ENCODE assay signal across 20 mouse cellular contexts in the genomic region with DNA sequence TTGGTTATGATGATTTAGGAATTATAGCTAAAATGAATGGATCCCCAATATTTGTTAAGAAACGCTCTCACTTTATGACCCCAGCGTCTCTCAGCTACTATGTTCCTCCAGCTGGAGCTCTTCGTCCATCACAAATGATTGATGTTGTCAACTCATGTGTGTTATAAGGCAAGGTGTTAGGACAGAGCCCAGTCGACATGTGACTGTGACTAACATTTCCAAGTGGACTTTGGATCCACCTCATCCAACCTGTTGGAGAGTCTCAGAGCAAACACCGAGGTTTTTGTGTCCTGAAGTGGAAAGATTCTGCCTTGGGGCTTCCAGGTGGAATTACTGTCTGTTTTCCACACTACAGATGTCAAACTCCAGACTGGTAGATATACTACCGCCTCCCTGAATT.
A peak's percentile ranks its signal among the peaks of the same experiment; 100 is the strongest.
DNase-seq lines count a peak whose midpoint lies in the region; ATAC-seq and TF ChIP-seq lines count a peak whose summit lies in the region.
"Had no signal": no experiment of that assay in that cellular context is flagged by ENCODE, and none has a peak within 500 bp of the region (broad histone marks: within the 10 kb centered on the region; RNA-seq: fewer than 3 reads in every experiment).

No protein-coding gene starts in this region.

- peak; percentile 39 for DNase-seq in heart, embryonic 10.5 days (ENCODE audit: low spot score)
- DNase-seq in heart, postnatal 14 days, result no peak
- DNase-seq in kidney, adult 8-10 months, result peak; percentile 44 to 45
- no peak for DNase-seq in liver, postnatal 0 days
- no peak for DNase-seq in liver, embryonic 11.5 days (ENCODE audit: low spot score)
- DNase-seq in kidney, postnatal 36 days, result peak; percentile 50 to 60
- DNase-seq in midbrain, embryonic 11.5 days (ENCODE audit: low spot score, missing footprints), result no peak
- DNase-seq: adrenal gland, postnatal 14 days; cerebellum, adult 11-12 months; cerebellum, adult 9-10 months; cerebellum, postnatal 25 days; gastrocnemius, postnatal 36 days; heart, adult 2 months; heart, postnatal 36 days had no signal

- H3K4me1 ChIP-seq in heart, embryonic 10.5 days, result no peaks in the 10 kb centered on the region
- no peaks in the 10 kb centered on the region for H3K4me1 ChIP-seq in kidney, embryonic 15.5 days
- H3K4me1 ChIP-seq in liver, postnatal 0 days (ENCODE audit: insufficient read depth), result no peaks in the 10 kb centered on the region
- H3K4me1 ChIP-seq in liver, embryonic 11.5 days (replicated peaks; ENCODE audit: control insufficient read depth, insufficient read depth, low read length), result no peaks in the 10 kb centered on the region
- H3K4me1 ChIP-seq in midbrain, embryonic 11.5 days (ENCODE audit: control insufficient read depth, insufficient read depth, low read length), result no peaks in the 10 kb centered on the region
- H3K4me1 ChIP-seq: embryonic facial prominence, embryonic 12.5 days; forebrain, embryonic 15.5 days; heart, embryonic 12.5 days had no signal

- no peak for TF ChIP-seq EP300 in liver, postnatal 0 days (IDR thresholded peaks at IDR 0.05; ENCODE audit: low read depth)

- ATAC-seq in kidney, embryonic 15.5 days (replicated peaks; ENCODE audit: low FRiP score), result no peak
- peak; percentile 74 for ATAC-seq in liver, postnatal 0 days
- ATAC-seq in liver, embryonic 11.5 days (replicated peaks; ENCODE audit: low FRiP score), result no peak
- no peak for ATAC-seq in midbrain, embryonic 11.5 days (ENCODE audit: low FRiP score)
- ATAC-seq: activated CD4-positive, CD25-positive, alpha-beta regulatory T cell, adult 4 months; forebrain, embryonic 15.5 days; Patski had no signal

- 85% methylated on average over 6 of the region's 6 CpGs for WGBS in heart, embryonic 10.5 days
- 88% methylated on average over 6 of the region's 6 CpGs for WGBS in kidney, embryonic 15.5 days
- WGBS in liver, postnatal 0 days (ENCODE audit: insufficient replicate concordance), result 66% methylated on average over 6 of the region's 6 CpGs
- 79% methylated on average over 6 of the region's 6 CpGs for WGBS in liver, embryonic 11.5 days
- WGBS in midbrain, embryonic 11.5 days, result 93% methylated on average over 6 of the region's 6 CpGs

- H3K4me3 ChIP-seq in heart, embryonic 10.5 days, result no peak overlapping the region
- no peak overlapping the region for H3K4me3 ChIP-seq in kidney, embryonic 15.5 days (replicated peaks)
- H3K4me3 ChIP-seq in liver, postnatal 0 days (ENCODE audit: low read depth, low read length), result no peak overlapping the region
- H3K4me3 ChIP-seq in liver, embryonic 11.5 days (ENCODE audit: low read depth, low read length), result no peak overlapping the region
- no peak overlapping the region for H3K4me3 ChIP-seq in midbrain, embryonic 11.5 days (ENCODE audit: low read depth, low read length)
- H3K4me3 ChIP-seq: embryonic facial prominence, embryonic 12.5 days; forebrain, embryonic 15.5 days; heart, adult 2 months; heart, embryonic 12.5 days had no signal

- H3K9me3 ChIP-seq in heart, embryonic 10.5 days, result no peaks in the 10 kb centered on the region
- H3K9me3 ChIP-seq in kidney, embryonic 15.5 days (replicated peaks), result no peaks in the 10 kb centered on the region
- no peaks in the 10 kb centered on the region for H3K9me3 ChIP-seq in liver, postnatal 0 days (ENCODE audit: low read length)
- no peaks in the 10 kb centered on the region for H3K9me3 ChIP-seq in liver, embryonic 11.5 days (ENCODE audit: control insufficient read depth, low read length)
- no peaks in the 10 kb centered on the region for H3K9me3 ChIP-seq in midbrain, embryonic 11.5 days (ENCODE audit: control insufficient read depth, low read length)
- H3K9me3 ChIP-seq: embryonic facial prominence, embryonic 12.5 days; forebrain, embryonic 15.5 days; heart, embryonic 12.5 days had no signal

- H3K36me3 ChIP-seq in heart, embryonic 10.5 days, result no peaks in the 10 kb centered on the region
- H3K36me3 ChIP-seq in kidney, embryonic 15.5 days, result no peaks in the 10 kb centered on the region
- H3K36me3 ChIP-seq in liver, postnatal 0 days (replicated peaks; ENCODE audit: insufficient read depth, low read length), result no peaks in the 10 kb centered on the region
- no peaks in the 10 kb centered on the region for H3K36me3 ChIP-seq in liver, embryonic 11.5 days (ENCODE audit: control insufficient read depth, insufficient read depth, low read length)
- H3K36me3 ChIP-seq in midbrain, embryonic 11.5 days (ENCODE audit: control insufficient read depth, insufficient read depth, low read length), result no peaks in the 10 kb centered on the region
- H3K36me3 ChIP-seq: embryonic facial prominence, embryonic 12.5 days; forebrain, embryonic 15.5 days; heart, embryonic 12.5 days had no signal

- intact Hi-C loops in heart, postnatal 14 days (cut with DNase I), result no loop called here

- no peaks in the 10 kb centered on the region for H3K27me3 ChIP-seq in heart, embryonic 10.5 days (ENCODE audit: insufficient read depth, poor library complexity, severe bottlenecking)
- H3K27me3 ChIP-seq in kidney, embryonic 15.5 days, result peaks cover 6% of the 10 kb centered on the region; the same call in 1 of the 2 replicates
- H3K27me3 ChIP-seq in liver, postnatal 0 days (ENCODE audit: insufficient read depth, low read length), result no peaks in the 10 kb centered on the region
- H3K27me3 ChIP-seq in liver, embryonic 11.5 days (replicated peaks; ENCODE audit: control insufficient read depth, insufficient read depth, low read length), result no peaks in the 10 kb centered on the region
- H3K27me3 ChIP-seq in midbrain, embryonic 11.5 days (ENCODE audit: control insufficient read depth, insufficient read depth, low read length), result no peaks in the 10 kb centered on the region
- H3K27me3 ChIP-seq: embryonic facial prominence, embryonic 12.5 days; forebrain, embryonic 15.5 days had no signal

- no peak overlapping the region for H3K9ac ChIP-seq in kidney, embryonic 15.5 days
- no peak overlapping the region for H3K9ac ChIP-seq in liver, postnatal 0 days (replicated peaks)
- H3K9ac ChIP-seq in liver, embryonic 11.5 days (ENCODE audit: low read depth, low read length), result no peak overlapping the region
- H3K9ac ChIP-seq in midbrain, embryonic 11.5 days (ENCODE audit: low read length), result no peak overlapping the region
- H3K9ac ChIP-seq: embryonic facial prominence, embryonic 12.5 days; forebrain, embryonic 15.5 days; heart, embryonic 12.5 days had no signal

- no peak overlapping the region for H3K27ac ChIP-seq in heart, embryonic 10.5 days
- no peak overlapping the region for H3K27ac ChIP-seq in kidney, embryonic 15.5 days
- no peak overlapping the region for H3K27ac ChIP-seq in liver, postnatal 0 days (ENCODE audit: low read depth)
- H3K27ac ChIP-seq in liver, embryonic 11.5 days (ENCODE audit: low read depth, low read length), result no peak overlapping the region
- H3K27ac ChIP-seq in midbrain, embryonic 11.5 days (ENCODE audit: low read depth, low read length), result no peak overlapping the region
- H3K27ac ChIP-seq: embryonic facial prominence, embryonic 12.5 days; forebrain, embryonic 15.5 days; heart, adult 2 months had no signal

- no peak overlapping the region for H3K4me2 ChIP-seq in kidney, embryonic 15.5 days
- no peak overlapping the region for H3K4me2 ChIP-seq in liver, postnatal 0 days (ENCODE audit: low read depth, low read length)
- H3K4me2 ChIP-seq in liver, embryonic 11.5 days, result no peak overlapping the region
- H3K4me2 ChIP-seq in midbrain, embryonic 11.5 days, result no peak overlapping the region
- H3K4me2 ChIP-seq: embryonic facial prominence, embryonic 12.5 days; forebrain, embryonic 15.5 days; heart, embryonic 12.5 days had no signal

- TF ChIP-seq CTCF in liver, postnatal 0 days (IDR thresholded peaks at IDR 0.05; ENCODE audit: low read depth), result no peak

Comparison
In these comparisons a context has a peak if more than half of its experiments do, and no peak if none do; other contexts are left out.
1. DNase-seq: peak in heart, embryonic 10.5 days (single experiment), kidney, adult 8-10 months (2 of 2) and kidney, postnatal 36 days (2 of 2); none in heart, postnatal 14 days (0 of 2), liver, postnatal 0 days (single experiment), liver, embryonic 11.5 days (single experiment) and midbrain, embryonic 11.5 days (single experiment).